Mouse (Mus musculus): ENCODE data around the gene 1500011B03Rik. TPM values are rescaled to one million over a fixed set of nuclear protein-coding genes. Genes with fewer than 3 reads are reported as not detected.

The 1500011B03Rik gene
- polyA plus RNA-seq, 1 experiment = 245 TPM

DNA sequence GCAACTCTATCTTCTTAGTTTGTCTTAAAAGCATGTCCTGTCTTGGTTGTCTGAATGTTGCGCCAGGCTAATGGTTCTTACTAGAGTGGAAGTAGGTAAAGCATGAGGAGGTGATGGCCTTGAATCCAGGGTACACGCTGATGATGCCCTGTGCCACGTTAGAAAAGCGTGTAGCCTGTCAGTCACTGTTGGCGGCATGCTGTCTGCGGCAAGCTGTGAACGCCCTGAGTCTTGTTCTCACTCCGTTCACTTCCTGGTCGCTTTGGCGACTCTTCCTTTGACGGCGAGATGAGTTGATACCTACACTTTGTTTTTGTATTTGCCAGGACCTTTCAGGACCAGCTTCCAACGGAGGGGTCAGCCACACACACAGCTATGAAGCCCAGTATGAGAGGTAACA, 20.0 kb downstream of the 1500011B03Rik start:
- Histone ChIP-seq H3K4me1 (ENCODE audit: control insufficient read depth, insufficient read depth, low read length) (no peaks in the 10 kb centered on the region), H3K27ac (ENCODE audit: insufficient read depth, low read length) (no peak overlapping the region), H3K4me3 (ENCODE audit: insufficient read depth, low read length) (no peak overlapping the region)
- no peak for TF ChIP-seq POLR2A (IDR thresholded peaks at IDR 0.05; ENCODE audit: extremely low read depth, insufficient read depth, low read length)
- TF ChIP-seq CTCF (IDR thresholded peaks at IDR 0.05; ENCODE audit: extremely low read depth, insufficient read depth, low read length) = no peak

DNA sequence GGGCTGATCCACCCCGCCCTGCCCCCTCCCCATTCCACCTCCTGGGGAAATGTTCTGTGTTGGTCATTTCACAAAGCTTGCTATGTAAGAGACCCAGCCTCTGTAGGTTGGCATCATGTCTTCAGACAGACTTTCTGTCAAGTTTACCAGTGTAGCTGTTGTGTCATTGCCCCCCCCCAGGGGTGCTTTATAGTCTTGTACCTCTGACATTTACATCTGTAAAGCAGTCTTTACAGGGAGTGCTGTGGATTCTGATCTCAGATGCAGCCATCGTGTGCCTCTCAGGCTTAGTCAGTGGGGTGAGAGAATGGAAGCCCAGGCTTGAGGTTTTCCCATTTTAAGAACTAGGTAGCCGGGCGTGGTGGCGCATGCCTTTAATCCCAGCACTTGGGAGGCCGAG, 21.4 kb downstream of the 1500011B03Rik start:
- no peak overlapping the region for H3K4me3 ChIP-seq (ENCODE audit: insufficient read depth, low read length)
- no peaks in the 10 kb centered on the region for H3K4me1 ChIP-seq (ENCODE audit: control insufficient read depth, insufficient read depth, low read length)
- no peak overlapping the region for H3K27ac ChIP-seq (ENCODE audit: insufficient read depth, low read length)
- TF ChIP-seq CTCF (IDR thresholded peaks at IDR 0.05; ENCODE audit: extremely low read depth, insufficient read depth, low read length) (no peak), POLR2A (IDR thresholded peaks at IDR 0.05; ENCODE audit: extremely low read depth, insufficient read depth, low read length) (no peak)

DNA sequence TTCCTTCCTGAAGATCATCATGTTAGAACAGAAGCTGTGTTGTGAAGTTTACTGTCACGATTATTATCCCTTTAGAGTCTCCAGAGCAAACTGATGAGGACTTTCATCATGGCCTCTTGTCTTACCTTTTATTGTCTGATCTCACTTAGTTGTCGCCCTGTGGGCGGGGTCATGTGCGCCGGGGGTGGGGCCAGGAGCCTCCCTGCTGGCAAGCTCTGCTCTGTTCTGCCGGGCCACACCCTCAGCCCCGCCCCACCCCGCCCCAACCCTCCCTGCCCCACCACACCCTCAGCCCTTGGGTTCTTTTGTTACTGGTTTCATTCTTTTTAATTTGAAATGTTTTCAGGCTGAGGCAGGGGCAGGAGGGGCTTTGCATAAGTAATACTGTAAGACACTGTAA, 22.2 kb downstream of the 1500011B03Rik start:
- Histone ChIP-seq H3K4me1 (ENCODE audit: control insufficient read depth, insufficient read depth, low read length) (peaks cover 2% of the 10 kb centered on the region; the same call in 1 of the 2 replicates), H3K4me3 (ENCODE audit: insufficient read depth, low read length) (no peak overlapping the region), H3K27ac (ENCODE audit: insufficient read depth, low read length) (no peak overlapping the region)
- TF ChIP-seq POLR2A (IDR thresholded peaks at IDR 0.05; ENCODE audit: extremely low read depth, insufficient read depth, low read length) (no peak), CTCF (IDR thresholded peaks at IDR 0.05; ENCODE audit: extremely low read depth, insufficient read depth, low read length) (no peak)

DNA sequence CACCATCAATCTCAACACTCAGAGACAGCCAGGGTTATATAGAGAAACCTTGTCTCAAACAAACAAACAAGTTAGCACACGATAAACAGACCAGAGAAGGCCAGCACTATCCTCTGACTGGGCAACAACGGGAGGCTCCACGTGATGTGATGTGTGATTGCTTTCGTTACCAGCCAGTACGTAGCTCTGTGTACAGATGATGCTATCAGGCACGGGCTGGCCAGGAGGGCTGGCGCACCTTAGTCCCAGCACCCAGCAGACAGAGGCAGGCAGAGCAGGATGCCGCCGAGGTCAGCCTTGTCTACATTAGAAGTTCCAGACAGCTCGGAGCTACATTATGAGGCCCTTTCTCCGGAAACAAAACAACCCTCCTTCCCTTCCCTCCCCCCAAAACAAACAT, 23.4 kb downstream of the 1500011B03Rik start:
- Histone ChIP-seq H3K4me3 (ENCODE audit: insufficient read depth, low read length) (no peak overlapping the region), H3K4me1 (ENCODE audit: control insufficient read depth, insufficient read depth, low read length) (peaks cover 7% of the 10 kb centered on the region), H3K27ac (ENCODE audit: insufficient read depth, low read length) (no peak overlapping the region)
- TF ChIP-seq POLR2A (IDR thresholded peaks at IDR 0.05; ENCODE audit: extremely low read depth, insufficient read depth, low read length) = no peak
- TF ChIP-seq CTCF (IDR thresholded peaks at IDR 0.05; ENCODE audit: extremely low read depth, insufficient read depth, low read length) = no peak

DNA sequence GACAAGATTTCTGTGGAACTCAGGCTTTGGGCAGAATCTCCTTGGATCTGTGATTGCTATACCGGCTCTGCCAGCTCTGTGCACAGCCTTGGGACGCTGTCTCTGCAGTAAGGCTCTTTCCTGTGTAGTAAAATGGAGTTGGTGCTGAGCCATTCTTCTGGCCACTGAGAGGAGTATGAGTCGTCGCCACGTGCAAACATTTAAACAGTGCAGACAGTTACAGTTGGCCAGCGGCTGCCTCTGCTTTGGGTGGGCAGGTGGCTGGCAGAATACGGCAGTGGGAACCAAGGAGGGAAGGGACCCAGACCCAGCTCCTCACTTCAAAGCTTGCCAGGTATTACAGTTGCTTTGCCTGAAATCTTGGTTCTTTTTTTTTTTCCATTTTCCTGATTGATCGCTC, 26.0 kb downstream of the 1500011B03Rik start:
- peaks cover 8% of the 10 kb centered on the region for H3K4me1 ChIP-seq (ENCODE audit: control insufficient read depth, insufficient read depth, low read length)
- TF ChIP-seq POLR2A (IDR thresholded peaks at IDR 0.05; ENCODE audit: extremely low read depth, insufficient read depth, low read length) (no peak), CTCF (IDR thresholded peaks at IDR 0.05; ENCODE audit: extremely low read depth, insufficient read depth, low read length) (no peak)
- H3K4me3 ChIP-seq (ENCODE audit: insufficient read depth, low read length) = no peak overlapping the region
- no peak overlapping the region for H3K27ac ChIP-seq (ENCODE audit: insufficient read depth, low read length)

DNA sequence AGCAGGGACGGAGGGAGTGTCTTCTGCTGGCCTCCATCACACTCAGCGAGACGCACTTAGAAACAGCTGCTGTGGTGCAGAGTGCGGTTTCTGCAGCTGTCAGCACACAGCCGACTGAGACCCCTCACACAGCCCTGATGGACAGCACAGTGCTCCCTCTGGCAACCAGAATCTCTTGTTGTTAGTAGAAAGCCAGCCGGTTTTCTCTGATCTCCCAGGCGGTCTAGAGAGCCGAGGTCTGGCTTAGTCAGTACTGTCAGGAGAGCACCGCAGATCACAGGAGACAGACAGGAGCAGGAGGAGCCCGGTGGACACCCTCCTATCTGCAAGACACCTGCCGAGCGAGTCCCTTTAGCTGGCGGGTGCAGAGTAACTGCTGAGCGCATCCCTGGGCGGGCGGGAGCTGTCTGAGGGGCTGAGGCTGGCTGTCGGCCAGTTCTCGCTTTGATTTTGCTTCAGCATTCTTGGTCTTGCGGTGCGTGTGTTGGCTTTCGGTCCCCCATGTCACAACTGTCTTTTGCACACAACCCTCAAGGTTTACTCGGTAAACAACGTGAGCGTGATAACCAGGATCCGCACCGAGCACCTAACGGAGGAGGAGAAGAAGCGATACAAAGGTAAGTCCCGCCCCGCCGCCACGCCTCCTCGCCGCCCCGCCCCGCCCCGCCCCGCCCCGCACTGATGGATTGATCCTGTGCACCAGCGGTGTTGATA, 26.8 kb downstream of the 1500011B03Rik start:
- H3K27ac ChIP-seq (ENCODE audit: insufficient read depth, low read length) = no peak overlapping the region
- TF ChIP-seq POLR2A (IDR thresholded peaks at IDR 0.05; ENCODE audit: extremely low read depth, insufficient read depth, low read length) (no peak), CTCF (IDR thresholded peaks at IDR 0.05; ENCODE audit: extremely low read depth, insufficient read depth, low read length) (no peak)
- H3K4me1 ChIP-seq (ENCODE audit: control insufficient read depth, insufficient read depth, low read length) = peaks cover 8% of the 10 kb centered on the region
- H3K4me3 ChIP-seq (ENCODE audit: insufficient read depth, low read length) = peak overlapping the region; percentile 40; the same call in 1 of the 2 replicates

DNA sequence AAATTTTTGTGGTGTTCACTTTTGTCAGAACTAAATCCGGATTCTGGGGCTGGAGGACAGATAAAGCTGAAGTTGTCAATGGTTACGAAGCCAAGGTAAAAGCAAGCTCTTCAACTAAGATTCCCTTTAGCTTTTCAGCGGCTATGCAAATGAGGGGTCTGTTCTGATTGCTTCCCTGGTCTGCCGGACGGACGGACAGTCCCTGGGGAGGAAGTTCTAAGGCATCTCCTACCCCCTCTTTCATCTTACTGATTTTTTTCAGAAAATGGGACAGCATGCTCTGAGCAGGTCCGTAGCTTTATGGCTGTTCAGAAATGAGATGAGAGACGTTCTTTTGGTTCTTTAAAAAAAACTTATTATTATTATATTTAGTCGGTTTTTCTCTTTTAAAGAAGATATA, 27.6 kb downstream of the 1500011B03Rik start:
- no peak overlapping the region for H3K4me3 ChIP-seq (ENCODE audit: insufficient read depth, low read length)
- TF ChIP-seq CTCF (IDR thresholded peaks at IDR 0.05; ENCODE audit: extremely low read depth, insufficient read depth, low read length) (no peak), POLR2A (IDR thresholded peaks at IDR 0.05; ENCODE audit: extremely low read depth, insufficient read depth, low read length) (no peak)
- H3K4me1 ChIP-seq (ENCODE audit: control insufficient read depth, insufficient read depth, low read length) = peaks cover 8% of the 10 kb centered on the region
- H3K27ac ChIP-seq (ENCODE audit: insufficient read depth, low read length) = no peak overlapping the region

DNA sequence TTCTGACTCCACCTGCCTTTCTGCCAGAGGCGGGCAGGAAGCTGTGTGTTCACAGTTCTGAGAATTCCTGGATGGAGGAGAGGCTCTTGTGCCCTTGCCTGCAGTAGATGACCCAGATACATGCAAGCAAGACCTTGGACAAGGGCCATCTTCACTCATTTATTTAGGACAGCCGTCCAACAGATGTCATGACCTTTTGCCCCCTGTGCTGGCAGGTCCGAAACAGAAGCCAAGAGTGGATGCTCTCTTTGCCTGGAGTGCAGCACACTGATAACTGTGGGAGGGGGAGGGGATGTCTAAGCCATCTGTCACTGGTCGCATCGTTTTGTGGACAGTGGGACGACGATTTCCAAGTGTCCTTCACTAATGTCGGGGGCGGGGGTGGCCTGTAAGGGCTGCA, 28.0 kb downstream of the 1500011B03Rik start:
- no peak for TF ChIP-seq POLR2A (IDR thresholded peaks at IDR 0.05; ENCODE audit: extremely low read depth, insufficient read depth, low read length)
- TF ChIP-seq CTCF (IDR thresholded peaks at IDR 0.05; ENCODE audit: extremely low read depth, insufficient read depth, low read length) = no peak
- Histone ChIP-seq H3K4me1 (ENCODE audit: control insufficient read depth, insufficient read depth, low read length) (peaks cover 8% of the 10 kb centered on the region), H3K4me3 (ENCODE audit: insufficient read depth, low read length) (no peak overlapping the region), H3K27ac (ENCODE audit: insufficient read depth, low read length) (no peak overlapping the region)

DNA sequence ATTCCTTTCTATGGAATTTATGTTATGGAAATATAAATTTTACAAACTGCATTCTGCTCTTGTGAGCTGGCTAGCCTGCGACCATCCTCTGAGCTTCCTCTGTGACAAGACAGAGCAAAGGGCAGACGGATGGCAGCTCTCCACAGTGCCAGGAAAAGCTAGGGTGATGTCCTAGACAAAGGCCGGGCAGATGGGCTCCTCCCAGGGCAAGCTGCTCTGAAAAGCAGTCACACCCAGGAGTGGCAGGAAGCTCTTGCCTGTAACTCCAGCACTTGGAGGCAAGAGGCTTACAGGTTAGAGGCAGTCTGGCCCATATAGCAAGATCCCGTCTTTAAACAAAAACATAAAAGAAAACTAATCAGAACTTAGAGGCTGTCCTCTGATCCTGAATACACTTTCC, 28.7 kb downstream of the 1500011B03Rik start:
- H3K27ac ChIP-seq (ENCODE audit: insufficient read depth, low read length) = no peak overlapping the region
- H3K4me3 ChIP-seq (ENCODE audit: insufficient read depth, low read length) = no peak overlapping the region
- TF ChIP-seq POLR2A (IDR thresholded peaks at IDR 0.05; ENCODE audit: extremely low read depth, insufficient read depth, low read length) = no peak
- no peak for TF ChIP-seq CTCF (IDR thresholded peaks at IDR 0.05; ENCODE audit: extremely low read depth, insufficient read depth, low read length)
- peaks cover 8% of the 10 kb centered on the region for H3K4me1 ChIP-seq (ENCODE audit: control insufficient read depth, insufficient read depth, low read length)

DNA sequence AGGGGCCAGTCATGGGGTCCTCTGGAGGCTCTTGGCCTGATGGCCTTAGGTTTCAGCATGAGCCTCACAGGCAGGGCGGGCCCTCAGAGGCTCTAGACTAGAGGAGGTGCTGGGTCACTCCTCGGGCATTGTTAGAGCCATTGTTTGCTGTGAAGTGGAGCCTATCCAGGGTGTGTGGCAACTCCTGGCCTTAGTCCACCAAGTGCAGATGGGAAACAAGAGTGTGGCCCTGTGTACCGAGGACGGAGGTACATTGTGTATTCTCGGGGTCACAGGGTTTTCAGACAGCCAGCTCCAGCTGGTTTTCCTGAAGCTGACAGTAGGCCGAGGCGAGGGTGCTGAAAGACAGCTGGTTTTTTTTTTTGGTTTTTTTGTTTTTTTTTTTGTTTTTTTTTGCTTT, 30.0 kb downstream of the 1500011B03Rik start:
- no peak overlapping the region for H3K4me3 ChIP-seq (ENCODE audit: insufficient read depth, low read length)
- H3K4me1 ChIP-seq (ENCODE audit: control insufficient read depth, insufficient read depth, low read length) = peaks cover 8% of the 10 kb centered on the region
- H3K27ac ChIP-seq (ENCODE audit: insufficient read depth, low read length) = 0 out of 2 replicates have a peak overlapping the region, but pooled peaks have one; percentile 63
- no peak for TF ChIP-seq CTCF (IDR thresholded peaks at IDR 0.05; ENCODE audit: extremely low read depth, insufficient read depth, low read length)
- TF ChIP-seq POLR2A (IDR thresholded peaks at IDR 0.05; ENCODE audit: extremely low read depth, insufficient read depth, low read length) = no peak

Measured in cortical plate, adult 2 months (tissue).